14 mouse cellular contexts compared by ENCODE assay signal in the genomic region with DNA sequence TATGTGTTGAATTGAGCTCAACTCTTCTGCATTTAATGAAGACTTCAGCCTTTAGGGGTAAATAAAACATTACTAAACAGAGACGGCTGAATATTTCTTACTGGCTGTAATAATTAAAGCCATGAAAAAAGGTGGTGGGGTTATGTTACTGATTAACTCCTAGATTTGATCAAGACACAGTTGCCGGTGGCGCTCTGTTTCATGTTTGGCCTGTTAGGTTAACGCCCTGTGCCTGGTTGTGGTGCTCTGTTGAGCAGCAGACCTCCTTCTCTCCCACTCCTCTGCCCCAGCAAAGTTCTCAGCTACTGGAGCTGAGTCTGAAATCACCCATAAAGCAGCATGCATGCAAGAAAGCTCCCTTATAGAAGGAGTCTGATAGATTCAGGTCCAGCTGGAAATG.
DNase-seq lines count a peak whose midpoint lies in the region; ATAC-seq and TF ChIP-seq lines count a peak whose summit lies in the region.
"Had no signal": no experiment of that assay in that cellular context is flagged by ENCODE, and none has a peak within 500 bp of the region (broad histone marks: within the 10 kb centered on the region; RNA-seq: fewer than 3 reads in every experiment).

No protein-coding gene starts in this region.

- peak overlapping the region; percentile 54 for H3K4me2 ChIP-seq in intestine, postnatal 0 days (replicated peaks; ENCODE audit: low read depth)
- H3K4me2 ChIP-seq in hindbrain, embryonic 14.5 days (replicated peaks) = no peak overlapping the region
- no peak overlapping the region for H3K4me2 ChIP-seq in hindbrain, embryonic 12.5 days (replicated peaks)
- H3K4me2 ChIP-seq: hindbrain, embryonic 13.5 days; liver, embryonic 15.5 days had no signal

- no peaks in the 10 kb centered on the region for H3K36me3 ChIP-seq in ES-Bruce4 (ENCODE audit: control insufficient read depth, insufficient read depth, low read length, poor library complexity, severe bottlenecking)
- no peaks in the 10 kb centered on the region for H3K36me3 ChIP-seq in intestine, postnatal 0 days (ENCODE audit: control insufficient read depth, insufficient read depth)
- H3K36me3 ChIP-seq in limb, embryonic 10.5 days = peaks cover 21% of the 10 kb centered on the region
- H3K36me3 ChIP-seq in hindbrain, embryonic 14.5 days (replicated peaks; ENCODE audit: control insufficient read depth, insufficient read depth) = no peaks in the 10 kb centered on the region
- no peaks in the 10 kb centered on the region for H3K36me3 ChIP-seq in hindbrain, embryonic 12.5 days
- H3K36me3 ChIP-seq: hindbrain, embryonic 13.5 days; liver, embryonic 15.5 days had no signal

- no peak for TF ChIP-seq CTCF in gastrocnemius, adult 2 months (IDR thresholded peaks at IDR 0.05)
- TF ChIP-seq CTCF in ES-Bruce4 (IDR thresholded peaks at IDR 0.05; ENCODE audit: low read depth, low read length) = no peak
- no peak for TF ChIP-seq CTCF in intestine, postnatal 0 days (IDR thresholded peaks at IDR 0.05; ENCODE audit: low read depth)

- H3K9ac ChIP-seq in ES-Bruce4 (ENCODE audit: low read depth, poor library complexity, severe bottlenecking) = no peak overlapping the region
- H3K9ac ChIP-seq in intestine, postnatal 0 days (ENCODE audit: low read depth, low read length) = no peak overlapping the region
- no peak overlapping the region for H3K9ac ChIP-seq in hindbrain, embryonic 14.5 days
- no peak overlapping the region for H3K9ac ChIP-seq in hindbrain, embryonic 12.5 days
- H3K9ac ChIP-seq: forebrain, postnatal 0 days; hindbrain, embryonic 13.5 days; liver, embryonic 15.5 days had no signal

- ATAC-seq in intestine, postnatal 0 days = peak; percentile 39; the same call in 1 of the 2 replicates
- ATAC-seq in hindbrain, embryonic 14.5 days (ENCODE audit: low FRiP score) = no peak
- no peak for ATAC-seq in hindbrain, embryonic 12.5 days (ENCODE audit: low FRiP score)
- ATAC-seq: forebrain, postnatal 0 days had no signal

- H3K4me3 ChIP-seq in gastrocnemius, adult 2 months = no peak overlapping the region
- no peak overlapping the region for H3K4me3 ChIP-seq in ES-Bruce4 (ENCODE audit: low read depth, low read length)
- H3K4me3 ChIP-seq in intestine, postnatal 0 days (ENCODE audit: low read depth, low read length) = no peak overlapping the region
- H3K4me3 ChIP-seq in limb, embryonic 10.5 days = no peak overlapping the region
- H3K4me3 ChIP-seq in hindbrain, embryonic 14.5 days (replicated peaks; ENCODE audit: low read length) = no peak overlapping the region
- H3K4me3 ChIP-seq in hindbrain, embryonic 12.5 days = no peak overlapping the region
- H3K4me3 ChIP-seq: hindbrain, embryonic 13.5 days; liver, embryonic 15.5 days had no signal

- no peak for TF ChIP-seq POLR2A in ES-Bruce4 (IDR thresholded peaks at IDR 0.05; ENCODE audit: insufficient read depth, low read length)

- no peak for TF ChIP-seq EP300 in ES-Bruce4 (IDR thresholded peaks at IDR 0.05; ENCODE audit: insufficient read depth, low read depth, low read length)

- no peaks in the 10 kb centered on the region for H3K27me3 ChIP-seq in ES-Bruce4 (ENCODE audit: control insufficient read depth, insufficient read depth, low read length, poor library complexity, severe bottlenecking)
- H3K27me3 ChIP-seq in intestine, postnatal 0 days (replicated peaks; ENCODE audit: control insufficient read depth, insufficient read depth, low read length) = no peaks in the 10 kb centered on the region
- H3K27me3 ChIP-seq in limb, embryonic 10.5 days (ENCODE audit: low read depth, poor library complexity, severe bottlenecking) = peaks cover 15% of the 10 kb centered on the region
- peaks cover 38% of the 10 kb centered on the region for H3K27me3 ChIP-seq in hindbrain, embryonic 14.5 days (ENCODE audit: control insufficient read depth, insufficient read depth, low read length)
- H3K27me3 ChIP-seq in hindbrain, embryonic 12.5 days = peaks cover 29% of the 10 kb centered on the region
- H3K27me3 ChIP-seq: liver, embryonic 15.5 days had no signal

- WGBS in intestine, postnatal 0 days = 42% methylated on average over 4 of the region's 4 CpGs
- 28% methylated on average over 4 of the region's 4 CpGs for WGBS in limb, embryonic 10.5 days
- WGBS in hindbrain, embryonic 14.5 days = 91% methylated on average over 4 of the region's 4 CpGs
- WGBS in hindbrain, embryonic 12.5 days = 82% methylated on average over 4 of the region's 4 CpGs

- no peak for DNase-seq in gastrocnemius, adult 2 months
- DNase-seq in gastrocnemius, postnatal 10 days = no peak
- no peak for DNase-seq in limb, embryonic 10.5 days (ENCODE audit: low spot score)
- no peak for DNase-seq in hindbrain, embryonic 14.5 days (ENCODE audit: low spot score)
- DNase-seq in right cerebral cortex, postnatal 36 days (ENCODE audit: low spot score in 2 of 2) = no peak
- DNase-seq: cerebellum, adult 8-10 months; forebrain, postnatal 0 days; thymus, postnatal 25 days had no signal

- H3K27ac ChIP-seq in gastrocnemius, adult 2 months = peak overlapping the region; percentile 86
- H3K27ac ChIP-seq in ES-Bruce4 (ENCODE audit: insufficient read depth, low read length) = peak overlapping the region; percentile 45
- peak overlapping the region; percentile 88 for H3K27ac ChIP-seq in intestine, postnatal 0 days (ENCODE audit: low read depth, low read length)
- 0 out of 2 replicates have a peak overlapping the region, but pooled peaks have one; percentile 34 for H3K27ac ChIP-seq in limb, embryonic 10.5 days
- H3K27ac ChIP-seq in hindbrain, embryonic 14.5 days = no peak overlapping the region
- no peak overlapping the region for H3K27ac ChIP-seq in hindbrain, embryonic 12.5 days
- H3K27ac ChIP-seq: hindbrain, embryonic 13.5 days; liver, embryonic 15.5 days had no signal

- H3K4me1 ChIP-seq in ES-Bruce4 (ENCODE audit: control insufficient read depth, insufficient read depth, low read length) = peaks cover 2% of the 10 kb centered on the region
- 0 out of 2 replicates have a peak, but pooled peaks cover 2% of the 10 kb centered on the region for H3K4me1 ChIP-seq in intestine, postnatal 0 days (replicated peaks; ENCODE audit: control insufficient read depth, insufficient read depth, low read length)
- H3K4me1 ChIP-seq in limb, embryonic 10.5 days = peaks cover 72% of the 10 kb centered on the region
- peaks cover 18% of the 10 kb centered on the region for H3K4me1 ChIP-seq in hindbrain, embryonic 14.5 days (replicated peaks; ENCODE audit: control insufficient read depth, insufficient read depth, low read length)
- H3K4me1 ChIP-seq in hindbrain, embryonic 12.5 days = peaks cover 14% of the 10 kb centered on the region

- intact Hi-C loops in gastrocnemius, adult 2 months (cut with DNase I) = no loop called here

- H3K9me3 ChIP-seq in ES-Bruce4 (replicated peaks; ENCODE audit: control insufficient read depth, insufficient read depth, low read length, poor library complexity, severe bottlenecking) = no peaks in the 10 kb centered on the region
- no peaks in the 10 kb centered on the region for H3K9me3 ChIP-seq in intestine, postnatal 0 days (ENCODE audit: control insufficient read depth)
- no peaks in the 10 kb centered on the region for H3K9me3 ChIP-seq in limb, embryonic 10.5 days (replicated peaks)
- H3K9me3 ChIP-seq in hindbrain, embryonic 14.5 days (ENCODE audit: control insufficient read depth, low read length) = no peaks in the 10 kb centered on the region
- no peaks in the 10 kb centered on the region for H3K9me3 ChIP-seq in hindbrain, embryonic 12.5 days (replicated peaks)
- H3K9me3 ChIP-seq: G1E; hindbrain, embryonic 13.5 days; liver, embryonic 15.5 days had no signal

Comparison
In these comparisons a context has a peak if more than half of its experiments do, and no peak if none do; other contexts are left out.
1. H3K27ac ChIP-seq: peak in gastrocnemius, adult 2 months (single experiment), ES-Bruce4 (single experiment), intestine, postnatal 0 days (single experiment) and limb, embryonic 10.5 days (single experiment); none in hindbrain, embryonic 14.5 days (single experiment) and hindbrain, embryonic 12.5 days (single experiment).